Mouse (Mus musculus): ENCODE data around the gene Prex1.

Prex1 gene

GRCm38 (mm10) chr2:166560826-166561225, 152.8 kb downstream of the Prex1 start:
- no peak for DNase-seq (ENCODE audit: low read depth, low spot score)

GRCm38 (mm10) chr2:166559531-166559930, 154.1 kb downstream of the Prex1 start:
- DNase-seq (ENCODE audit: low read depth, low spot score), result no peak

GRCm38 (mm10) chr2:166555508-166555907, 158.1 kb downstream of the Prex1 start:
- DNase-seq (ENCODE audit: low read depth, low spot score), result no peak

- DNase-seq (ENCODE audit: low read depth, low spot score), result no peak
Measured at GRCm38 (mm10) chr2:166554169-166554505, 159.5 kb downstream of the Prex1 start.

GRCm38 (mm10) chr2:166553502-166554168, 160.0 kb downstream of the Prex1 start:
- DNase-seq (ENCODE audit: low read depth, low spot score), result no peak

GRCm38 (mm10) chr2:166552657-166553056, 161.0 kb downstream of the Prex1 start:
- DNase-seq (ENCODE audit: low read depth, low spot score), result no peak

GRCm38 (mm10) chr2:166551831-166552498, 161.7 kb downstream of the Prex1 start:
- DNase-seq (ENCODE audit: low read depth, low spot score), result no peak

GRCm38 (mm10) chr2:166549871-166550270, 163.8 kb downstream of the Prex1 start:
- no peak for DNase-seq (ENCODE audit: low read depth, low spot score)

- DNase-seq (ENCODE audit: low read depth, low spot score), result no peak
Measured at GRCm38 (mm10) chr2:166549069-166549468, 164.6 kb downstream of the Prex1 start.

GRCm38 (mm10) chr2:166545580-166545979, 168.1 kb downstream of the Prex1 start:
- DNase-seq (ENCODE audit: low read depth, low spot score), result no peak

GRCm38 (mm10) chr2:166544575-166545251, 168.9 kb downstream of the Prex1 start:
- DNase-seq (ENCODE audit: low read depth, low spot score), result no peak

GRCm38 (mm10) chr2:166541112-166541928, 172.3 kb downstream of the Prex1 start:
- no peak for DNase-seq (ENCODE audit: low read depth, low spot score)

- DNase-seq (ENCODE audit: low read depth, low spot score), result no peak
Measured at GRCm38 (mm10) chr2:166540216-166540615, 173.4 kb downstream of the Prex1 start.

GRCm38 (mm10) chr2:166536896-166537295, 176.7 kb downstream of the Prex1 start:
- no peak for DNase-seq (ENCODE audit: low read depth, low spot score)

GRCm38 (mm10) chr2:166535519-166535918, 178.1 kb downstream of the Prex1 start:
- DNase-seq (ENCODE audit: low read depth, low spot score), result no peak

- DNase-seq (ENCODE audit: low read depth, low spot score), result no peak
Measured at GRCm38 (mm10) chr2:166526204-166526603, 187.4 kb downstream of the Prex1 start.

- no peak for DNase-seq (ENCODE audit: low read depth, low spot score)
Measured at GRCm38 (mm10) chr2:166523156-166523890, 190.3 kb downstream of the Prex1 start.

- no peak for DNase-seq (ENCODE audit: low read depth, low spot score)
Measured at GRCm38 (mm10) chr2:166522612-166523120, 191.0 kb downstream of the Prex1 start.

- no peak for DNase-seq (ENCODE audit: low read depth, low spot score)
Measured at GRCm38 (mm10) chr2:166521878-166522611, 191.6 kb downstream of the Prex1 start.

GRCm38 (mm10) chr2:166521461-166521860, 192.2 kb downstream of the Prex1 start:
- no peak for DNase-seq (ENCODE audit: low read depth, low spot score)
